Mouse (Mus musculus): Measurements from ENCODE around the gene Plxna4. TPM values are rescaled to one million over a fixed set of nuclear protein-coding genes. Genes with fewer than 3 reads are reported as not detected.

Plxna4 gene
- polyA plus RNA-seq, 1 experiment, result 0.05 TPM

GRCm38 (mm10) chr6:32224007-32224703, 363.8 kb downstream of the Plxna4 start:
- Histone ChIP-seq H3K27ac (ENCODE audit: insufficient read depth, low read depth, low read length) (no peak overlapping the region), H3K4me1 (ENCODE audit: control insufficient read depth, insufficient read depth, low read length) (no peaks in the 10 kb centered on the region), H3K4me3 (ENCODE audit: insufficient read depth, low read length) (no peak overlapping the region)
- no peak for TF ChIP-seq CTCF (IDR thresholded peaks at IDR 0.05; ENCODE audit: low read depth, low read length)
- TF ChIP-seq POLR2A (IDR thresholded peaks at IDR 0.05; ENCODE audit: borderline replicate concordance, low read depth, low read length), result no peak

GRCm38 (mm10) chr6:32220765-32221164, 367.2 kb downstream of the Plxna4 start:
- no peak overlapping the region for H3K27ac ChIP-seq (ENCODE audit: insufficient read depth, low read depth, low read length)
- H3K4me3 ChIP-seq (ENCODE audit: insufficient read depth, low read length), result no peak overlapping the region
- H3K4me1 ChIP-seq (ENCODE audit: control insufficient read depth, insufficient read depth, low read length), result no peaks in the 10 kb centered on the region
- TF ChIP-seq POLR2A (IDR thresholded peaks at IDR 0.05; ENCODE audit: borderline replicate concordance, low read depth, low read length) (no peak), CTCF (IDR thresholded peaks at IDR 0.05; ENCODE audit: low read depth, low read length) (no peak)

GRCm38 (mm10) chr6:32218544-32218943, 369.4 kb downstream of the Plxna4 start:
- Histone ChIP-seq H3K27ac (ENCODE audit: insufficient read depth, low read depth, low read length) (no peak overlapping the region), H3K4me1 (ENCODE audit: control insufficient read depth, insufficient read depth, low read length) (no peaks in the 10 kb centered on the region), H3K4me3 (ENCODE audit: insufficient read depth, low read length) (no peak overlapping the region)
- TF ChIP-seq POLR2A (IDR thresholded peaks at IDR 0.05; ENCODE audit: borderline replicate concordance, low read depth, low read length), result no peak
- no peak for TF ChIP-seq CTCF (IDR thresholded peaks at IDR 0.05; ENCODE audit: low read depth, low read length)

- Histone ChIP-seq H3K27ac (ENCODE audit: insufficient read depth, low read depth, low read length) (no peak overlapping the region), H3K4me3 (ENCODE audit: insufficient read depth, low read length) (no peak overlapping the region), H3K4me1 (ENCODE audit: control insufficient read depth, insufficient read depth, low read length) (no peaks in the 10 kb centered on the region)
- no peak for TF ChIP-seq POLR2A (IDR thresholded peaks at IDR 0.05; ENCODE audit: borderline replicate concordance, low read depth, low read length)
- no peak for TF ChIP-seq CTCF (IDR thresholded peaks at IDR 0.05; ENCODE audit: low read depth, low read length)
Observed at GRCm38 (mm10) chr6:32212439-32212838, 375.6 kb downstream of the Plxna4 start.

GRCm38 (mm10) chr6:32210139-32210538, 377.9 kb downstream of the Plxna4 start:
- Histone ChIP-seq H3K27ac (ENCODE audit: insufficient read depth, low read depth, low read length) (no peak overlapping the region), H3K4me3 (ENCODE audit: insufficient read depth, low read length) (no peak overlapping the region), H3K4me1 (ENCODE audit: control insufficient read depth, insufficient read depth, low read length) (no peaks in the 10 kb centered on the region)
- TF ChIP-seq CTCF (IDR thresholded peaks at IDR 0.05; ENCODE audit: low read depth, low read length), result no peak
- TF ChIP-seq POLR2A (IDR thresholded peaks at IDR 0.05; ENCODE audit: borderline replicate concordance, low read depth, low read length), result no peak

- no peaks in the 10 kb centered on the region for H3K4me1 ChIP-seq (ENCODE audit: control insufficient read depth, insufficient read depth, low read length)
- no peak overlapping the region for H3K4me3 ChIP-seq (ENCODE audit: insufficient read depth, low read length)
- no peak for TF ChIP-seq POLR2A (IDR thresholded peaks at IDR 0.05; ENCODE audit: borderline replicate concordance, low read depth, low read length)
- no peak for TF ChIP-seq CTCF (IDR thresholded peaks at IDR 0.05; ENCODE audit: low read depth, low read length)
- H3K27ac ChIP-seq (ENCODE audit: insufficient read depth, low read depth, low read length), result no peak overlapping the region
Observed at GRCm38 (mm10) chr6:32208951-32209350, 379.0 kb downstream of the Plxna4 start.

GRCm38 (mm10) chr6:32204253-32204652, 383.7 kb downstream of the Plxna4 start:
- H3K4me1 ChIP-seq (ENCODE audit: control insufficient read depth, insufficient read depth, low read length), result no peaks in the 10 kb centered on the region
- no peak overlapping the region for H3K27ac ChIP-seq (ENCODE audit: insufficient read depth, low read depth, low read length)
- H3K4me3 ChIP-seq (ENCODE audit: insufficient read depth, low read length), result no peak overlapping the region
- no peak for TF ChIP-seq CTCF (IDR thresholded peaks at IDR 0.05; ENCODE audit: low read depth, low read length)
- TF ChIP-seq POLR2A (IDR thresholded peaks at IDR 0.05; ENCODE audit: borderline replicate concordance, low read depth, low read length), result no peak

- TF ChIP-seq POLR2A (IDR thresholded peaks at IDR 0.05; ENCODE audit: borderline replicate concordance, low read depth, low read length) (no peak), CTCF (IDR thresholded peaks at IDR 0.05; ENCODE audit: low read depth, low read length) (no peak)
- no peak overlapping the region for H3K27ac ChIP-seq (ENCODE audit: insufficient read depth, low read depth, low read length)
- no peak overlapping the region for H3K4me3 ChIP-seq (ENCODE audit: insufficient read depth, low read length)
- H3K4me1 ChIP-seq (ENCODE audit: control insufficient read depth, insufficient read depth, low read length), result no peaks in the 10 kb centered on the region
Observed at GRCm38 (mm10) chr6:32203389-32203788, 384.6 kb downstream of the Plxna4 start.

- Histone ChIP-seq H3K27ac (ENCODE audit: insufficient read depth, low read depth, low read length) (no peak overlapping the region), H3K4me3 (ENCODE audit: insufficient read depth, low read length) (no peak overlapping the region), H3K4me1 (ENCODE audit: control insufficient read depth, insufficient read depth, low read length) (no peaks in the 10 kb centered on the region)
- TF ChIP-seq CTCF (IDR thresholded peaks at IDR 0.05; ENCODE audit: low read depth, low read length), result no peak
- no peak for TF ChIP-seq POLR2A (IDR thresholded peaks at IDR 0.05; ENCODE audit: borderline replicate concordance, low read depth, low read length)
Observed at GRCm38 (mm10) chr6:32202664-32203192, 385.3 kb downstream of the Plxna4 start.

GRCm38 (mm10) chr6:32201506-32201905, 386.5 kb downstream of the Plxna4 start:
- Histone ChIP-seq H3K4me3 (ENCODE audit: insufficient read depth, low read length) (no peak overlapping the region), H3K27ac (ENCODE audit: insufficient read depth, low read depth, low read length) (no peak overlapping the region), H3K4me1 (ENCODE audit: control insufficient read depth, insufficient read depth, low read length) (no peaks in the 10 kb centered on the region)
- TF ChIP-seq CTCF (IDR thresholded peaks at IDR 0.05; ENCODE audit: low read depth, low read length) (no peak), POLR2A (IDR thresholded peaks at IDR 0.05; ENCODE audit: borderline replicate concordance, low read depth, low read length) (no peak)
